Mouse (Mus musculus) liver, adult (tissue): Measurements from ENCODE around the gene Gm20388.

Source experiments
- GATA4 ChIP-seq: IDR thresholded peaks from 2 replicates; pipeline ENCODE4 v1.6.1; 2014; ENCODE audit warnings: mild to moderate bottlenecking, low read length; ENCODE audit not compliant: insufficient replicate concordance

Gm20388 gene

DNA sequence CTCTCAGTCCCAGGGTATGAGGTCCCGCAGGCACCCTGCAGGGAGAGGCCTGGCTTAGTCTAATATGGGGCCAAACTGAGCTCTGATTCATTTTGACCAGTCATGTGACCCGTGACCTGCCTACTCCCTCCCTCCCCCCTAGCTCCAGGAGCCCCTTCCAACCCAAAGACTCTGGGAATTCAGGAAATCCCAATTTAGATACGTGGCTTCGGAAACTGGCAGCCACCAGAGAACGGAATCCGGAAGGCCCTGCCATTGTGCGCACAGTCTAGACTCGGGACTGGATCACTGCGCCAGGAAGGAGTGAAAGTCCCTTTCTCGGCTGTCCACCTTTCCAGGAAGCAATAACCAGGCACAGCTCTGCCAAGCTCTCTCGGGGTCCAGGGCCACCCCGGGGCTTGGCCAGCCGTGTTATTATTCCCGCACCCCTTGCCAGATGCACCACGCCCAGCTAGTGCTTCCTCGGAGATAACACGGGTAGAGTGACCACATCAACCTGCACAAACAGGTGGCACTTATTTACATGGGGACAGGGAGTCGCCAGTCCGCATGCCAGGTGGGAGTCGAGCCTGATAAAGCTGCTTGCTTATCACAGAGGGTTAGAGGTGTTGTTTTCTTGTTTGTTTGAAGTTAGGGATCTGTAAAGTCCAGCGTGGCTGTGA is 1352.2 kb downstream of the Gm20388 start:
- TF ChIP-seq GATA4 = peak; percentile 59; the same call in 1 of the 2 replicates

GRCm38 (mm10) chr8:121263390-121263775 is 1352.7 kb downstream of the Gm20388 start:
- no peak for TF ChIP-seq GATA4

GRCm38 (mm10) chr8:121264260-121264659 is 1353.6 kb downstream of the Gm20388 start:
- TF ChIP-seq GATA4 = peak; percentile 36; the same call in 1 of the 2 replicates

DNA sequence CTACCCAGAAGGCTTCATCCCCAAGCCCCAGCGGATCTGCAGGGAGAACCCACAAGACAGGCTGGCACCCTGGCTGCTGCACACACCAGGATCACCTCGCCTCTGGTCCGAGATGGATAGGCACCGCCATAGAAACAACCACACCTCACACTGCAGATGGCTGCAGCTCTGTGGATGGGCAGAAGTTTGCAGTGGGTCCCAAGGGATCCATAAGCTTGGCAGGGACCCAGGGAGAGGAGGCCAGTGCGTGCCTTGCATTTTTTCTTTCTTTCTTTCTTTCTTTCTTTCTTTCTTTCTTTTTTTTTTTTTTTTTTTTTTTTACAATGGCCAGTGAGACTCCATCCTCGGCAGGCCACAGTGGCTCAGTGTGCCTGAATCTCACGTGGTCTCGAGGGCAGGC is 1360.9 kb downstream of the Gm20388 start:
- TF ChIP-seq GATA4 = no peak

GRCm38 (mm10) chr8:121273195-121273594 is 1362.6 kb downstream of the Gm20388 start:
- TF ChIP-seq GATA4 = no peak

- TF ChIP-seq GATA4 = no peak
Observed at GRCm38 (mm10) chr8:121273620-121274019, 1363.0 kb downstream of the Gm20388 start.

DNA sequence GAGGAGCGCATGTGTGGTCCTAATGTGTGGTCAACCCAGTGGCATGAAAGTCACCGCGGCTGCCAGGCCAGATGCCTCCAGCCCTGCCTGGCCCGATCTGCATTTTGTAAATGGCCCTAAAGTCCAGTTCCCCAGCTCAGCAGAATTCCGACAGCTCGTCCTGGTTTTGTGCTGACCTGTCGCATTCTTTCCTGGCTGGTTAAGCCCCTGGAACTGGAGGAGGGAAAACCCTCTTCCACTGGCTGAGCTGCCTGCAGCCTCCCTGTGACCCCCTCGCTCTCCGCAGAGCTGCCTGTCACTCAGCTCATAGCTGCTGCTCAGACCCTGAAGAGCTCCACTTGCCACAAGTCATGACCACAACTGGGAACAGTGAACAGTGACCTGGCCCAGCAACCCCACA is 1369.8 kb downstream of the Gm20388 start:
- no peak for TF ChIP-seq GATA4

DNA sequence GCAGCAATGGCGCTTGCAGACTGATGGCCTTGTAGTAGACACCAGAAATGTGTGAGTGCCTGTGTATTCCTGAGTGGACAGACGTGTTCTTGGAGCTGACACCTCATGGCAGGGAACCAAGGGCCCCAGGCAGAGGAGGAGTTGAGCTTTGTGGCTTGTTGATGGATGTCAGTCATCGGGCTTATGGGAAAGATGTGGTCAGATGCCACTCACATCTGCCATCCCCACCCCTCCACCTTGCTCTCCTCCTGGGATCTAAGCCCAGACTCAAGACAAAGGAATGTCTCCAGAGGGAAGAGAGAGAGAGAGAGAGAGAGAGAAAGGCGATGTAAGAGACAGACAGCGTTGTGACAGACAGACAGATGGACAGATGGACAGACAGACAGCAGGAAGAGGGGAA is 1378.7 kb downstream of the Gm20388 start:
- no peak for TF ChIP-seq GATA4

DNA sequence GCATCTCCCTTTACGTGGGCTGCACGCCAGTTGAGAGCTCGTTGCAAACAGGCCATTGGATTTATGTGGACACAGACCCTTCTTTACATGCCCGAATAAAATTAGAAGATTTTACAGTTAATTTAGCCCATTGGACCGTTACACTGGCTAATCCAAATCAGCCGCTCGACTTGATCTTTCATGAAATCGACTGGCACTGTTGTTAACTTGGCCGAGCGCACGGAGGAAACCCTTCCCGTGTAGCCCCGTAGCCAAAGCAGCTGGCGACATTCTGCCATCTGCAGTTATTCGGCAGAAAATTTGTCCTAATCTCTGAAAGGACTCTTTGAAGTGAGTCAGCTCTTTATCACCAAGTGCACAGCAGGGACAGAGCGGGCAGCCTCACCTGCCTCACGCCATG is 1379.9 kb downstream of the Gm20388 start:
- no peak for TF ChIP-seq GATA4

DNA sequence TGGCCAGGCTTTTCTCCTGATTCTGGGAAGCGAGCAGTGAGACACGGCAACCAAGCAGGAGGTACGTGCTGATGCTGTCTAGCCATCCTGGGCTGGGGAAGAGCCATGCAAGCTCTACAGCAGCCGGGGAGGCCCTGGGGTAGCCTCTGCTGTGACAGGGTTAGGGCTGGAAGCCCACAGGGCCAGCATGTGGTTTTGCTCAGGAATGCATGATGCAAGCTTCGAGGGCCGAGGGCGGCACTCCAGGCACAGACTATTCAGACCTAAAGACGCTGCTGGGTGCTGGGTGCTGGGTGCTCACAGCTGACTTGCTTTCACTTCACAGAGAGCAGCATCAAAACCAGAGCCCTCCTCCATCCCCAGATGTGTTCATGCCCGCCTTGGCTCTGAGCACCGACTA is 1382.8 kb downstream of the Gm20388 start:
- TF ChIP-seq GATA4 = no peak

DNA sequence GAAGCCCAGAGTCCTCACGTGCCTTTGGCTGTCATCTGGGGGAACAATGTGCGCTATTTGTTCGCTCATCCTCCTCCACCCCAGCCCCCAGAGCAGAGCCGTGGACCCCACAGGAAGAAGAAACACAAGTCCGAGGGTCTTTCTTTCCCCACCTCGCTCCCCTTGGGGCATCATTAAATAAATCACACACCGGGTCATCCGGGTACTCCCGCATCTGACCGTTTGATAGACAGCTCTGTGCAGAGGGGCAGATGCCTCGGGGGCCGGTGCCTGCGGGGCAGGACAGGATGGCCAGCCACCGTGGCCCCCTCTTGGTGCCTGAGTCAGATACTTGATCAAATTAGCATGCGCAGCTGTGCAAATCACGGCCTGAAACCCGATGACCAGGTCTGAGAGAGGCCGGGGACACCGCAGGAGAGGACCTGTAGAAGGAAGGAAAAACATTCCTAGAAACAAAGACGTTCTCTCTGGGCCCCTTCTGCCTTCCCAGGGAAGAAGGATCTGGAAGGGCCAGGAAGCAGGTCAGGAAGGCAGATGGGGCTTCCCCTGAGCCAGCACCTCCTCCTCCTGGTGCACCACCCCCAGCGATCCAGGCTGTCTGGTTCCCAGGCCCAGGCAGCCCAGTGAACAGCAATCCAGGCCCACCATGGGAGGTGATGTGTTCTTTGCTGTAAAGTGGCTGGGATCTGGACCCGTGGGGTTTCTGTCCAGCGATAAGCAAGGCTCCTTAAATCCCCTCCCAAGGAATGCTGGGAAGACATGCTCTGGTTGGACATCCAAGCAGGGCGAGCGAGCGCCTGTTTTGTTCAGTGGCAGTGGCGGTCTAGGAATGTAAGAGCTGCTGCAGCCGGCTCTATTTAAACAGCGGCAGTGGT is 1383.8 kb downstream of the Gm20388 start:
- TF ChIP-seq GATA4 = no peak

GRCm38 (mm10) chr8:121296082-121296481 is 1385.4 kb downstream of the Gm20388 start:
- TF ChIP-seq GATA4 = no peak

- TF ChIP-seq GATA4 = no peak
Observed at GRCm38 (mm10) chr8:121296597-121296996, 1386.0 kb downstream of the Gm20388 start.

DNA sequence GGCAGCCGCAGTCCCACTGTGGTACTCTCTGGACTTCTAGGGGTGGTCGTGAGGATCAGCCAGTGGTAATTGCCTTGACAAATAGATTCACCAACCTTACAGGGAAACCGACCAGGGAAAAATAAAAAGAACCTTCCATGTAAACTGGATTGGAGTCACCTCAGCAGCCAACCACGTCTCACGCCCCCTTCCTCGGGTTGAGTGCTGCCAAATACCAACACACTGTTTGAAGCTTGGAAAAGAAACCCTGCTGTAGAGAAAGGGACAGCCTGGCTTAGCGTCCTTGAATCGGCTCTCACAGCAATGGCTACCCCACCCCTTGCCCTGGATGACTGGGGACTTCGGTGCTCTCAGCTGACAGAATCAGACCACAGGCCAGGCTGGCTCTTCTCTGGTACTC is 1386.7 kb downstream of the Gm20388 start:
- TF ChIP-seq GATA4 = no peak

GRCm38 (mm10) chr8:121300066-121300465 is 1389.4 kb downstream of the Gm20388 start:
- no peak for TF ChIP-seq GATA4
